Mouse (Mus musculus): ENCODE measurements at regions not wholly inside any gene's neighbourhood (a gene's known extent, or its start where the extent isn't known, plus 50 kb on each side); places are given as distances from the start of the nearest gene placed in this dataset.

DNA sequence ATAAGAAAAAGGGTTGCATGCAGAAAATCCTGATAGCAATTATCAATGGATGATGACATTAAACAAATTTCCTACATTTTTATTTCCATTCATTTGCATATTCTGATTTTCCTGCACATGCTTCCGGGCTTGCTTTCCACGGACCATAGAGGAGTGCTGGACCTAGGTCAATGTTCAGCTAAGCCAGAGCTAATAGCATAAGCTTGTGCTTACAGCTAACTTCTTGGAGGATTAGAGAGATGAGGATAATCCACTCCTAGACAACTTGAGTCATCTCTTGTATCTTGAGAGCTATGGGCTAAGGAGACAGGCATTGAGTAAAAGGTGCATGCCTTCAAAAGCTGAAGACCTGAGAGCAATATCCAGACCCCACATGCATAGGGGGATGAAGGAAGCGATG lies 154.5 kb downstream of the Pfkfb3 start:
- no peak overlapping the region for H3K27ac ChIP-seq (ENCODE audit: insufficient read depth, low read depth)
- in situ Hi-C loops (cut with MboI; ENCODE audit: low pct_ligation_motif_present, low pct_unique_long_range_greater_than_20kb, low sequenced_read_pairs): no loop called here
- TF ChIP-seq NELFE (IDR thresholded peaks at IDR 0.05; ENCODE audit: low read depth, low read length): no peak
- TF ChIP-seq SIN3A (IDR thresholded peaks at IDR 0.05; ENCODE audit: low read length): no peak
- TF ChIP-seq NRF1 (IDR thresholded peaks at IDR 0.05; ENCODE audit: low read depth, low read length): no peak
- no peak for TF ChIP-seq UBTF (IDR thresholded peaks at IDR 0.05; ENCODE audit: low read depth, low read length)
- no peak for TF ChIP-seq ELF1 (IDR thresholded peaks at IDR 0.05; ENCODE audit: low read depth, low read length)
- no peak for TF ChIP-seq MYC (IDR thresholded peaks at IDR 0.05; ENCODE audit: low read depth, low read length)
- no peak for TF ChIP-seq JUN (IDR thresholded peaks at IDR 0.05; ENCODE audit: insufficient read depth, low read depth, low read length)
- TF ChIP-seq CTCF (conservative IDR thresholded peaks at IDR 0.05 in 1 of 2, IDR thresholded peaks at IDR 0.05 in 1 of 2; ENCODE audit: low read depth in 2 of 2, low read length in 2 of 2): no peak
- TF ChIP-seq MEF2A (IDR thresholded peaks at IDR 0.05; ENCODE audit: borderline replicate concordance, low read depth, low read length): no peak
- no peak for TF ChIP-seq ZNF384 (IDR thresholded peaks at IDR 0.05; ENCODE audit: low read depth, low read length)
- no peak for TF ChIP-seq SMC3 (IDR thresholded peaks at IDR 0.05; ENCODE audit: low read depth, low read length)
- TF ChIP-seq RCOR1 (conservative IDR thresholded peaks at IDR 0.05; ENCODE audit: low read depth, low read length): no peak
- no peak for TF ChIP-seq KAT2A (IDR thresholded peaks at IDR 0.05; ENCODE audit: insufficient replicate concordance, low read length)
- no peak for TF ChIP-seq POLR2A (IDR thresholded peaks at IDR 0.05; ENCODE audit: low read depth, low read length)
- TF ChIP-seq RAD21 (IDR thresholded peaks at IDR 0.05; ENCODE audit: low read depth, low read length): no peak
- TF ChIP-seq JUND (conservative IDR thresholded peaks at IDR 0.05; ENCODE audit: low read depth, low read length): no peak
- no peak for TF ChIP-seq ZC3H11A (IDR thresholded peaks at IDR 0.05; ENCODE audit: low read depth, low read length)
- TF ChIP-seq BHLHE40 (IDR thresholded peaks at IDR 0.05; ENCODE audit: low read depth, low read length): no peak
- dilution Hi-C loops (cut with MboI; ENCODE audit: extremely low pct_ligation_motif_present, extremely low pct_unique_long_range_greater_than_20kb, low sequenced_read_pairs): no loop called here
- no peak overlapping the region for H3K4me3 ChIP-seq (replicated peaks in 1 of 3; ENCODE audit: low read depth in 2 of 3, low read length in 2 of 3, poor library complexity in 1 of 3)
- no peaks in the 10 kb centered on the region for H3K27me3 ChIP-seq (replicated peaks)
- no peaks in the 10 kb centered on the region for H3K79me2 ChIP-seq (replicated peaks; ENCODE audit: control insufficient read depth, extremely low read depth, insufficient read depth, poor library complexity, severe bottlenecking)
- H3K9ac ChIP-seq (ENCODE audit: insufficient read depth, low read depth): no peak overlapping the region
- H3K4me2 ChIP-seq (ENCODE audit: insufficient read depth, low read depth, poor library complexity, severe bottlenecking): no peak overlapping the region
- H3K9me3 ChIP-seq (replicated peaks; ENCODE audit: low read length): no peaks in the 10 kb centered on the region
- H3K4me1 ChIP-seq (ENCODE audit: control insufficient read depth in 1 of 2, insufficient read depth in 2 of 2): peaks cover 0 to 18% of the 10 kb centered on the region in 2 experiments; a peak in 2 of 4 replicates
- no peak for DNase-seq (ENCODE audit: extremely low read depth)
- H3K36me3 ChIP-seq (replicated peaks in 1 of 2; ENCODE audit: control insufficient read depth in 1 of 2, insufficient read depth in 1 of 2, low read length in 1 of 2): no peaks in the 10 kb centered on the region

- in situ Hi-C loops (cut with MboI; ENCODE audit: low pct_ligation_motif_present, low pct_unique_long_range_greater_than_20kb, low sequenced_read_pairs): no loop called here
- H3K79me2 ChIP-seq (replicated peaks; ENCODE audit: control insufficient read depth, extremely low read depth, insufficient read depth, poor library complexity, severe bottlenecking): no peaks in the 10 kb centered on the region
- H3K27me3 ChIP-seq (replicated peaks): no peaks in the 10 kb centered on the region
- no peak for TF ChIP-seq JUN (IDR thresholded peaks at IDR 0.05; ENCODE audit: insufficient read depth, low read depth, low read length)
- TF ChIP-seq MYC (IDR thresholded peaks at IDR 0.05; ENCODE audit: low read depth, low read length): no peak
- TF ChIP-seq MAZ (IDR thresholded peaks at IDR 0.05; ENCODE audit: low read depth, low read length): no peak
- no peak for TF ChIP-seq RAD21 (IDR thresholded peaks at IDR 0.05; ENCODE audit: low read depth, low read length)
- no peak for TF ChIP-seq ZNF384 (IDR thresholded peaks at IDR 0.05; ENCODE audit: low read depth, low read length)
- no peak for TF ChIP-seq ELF1 (IDR thresholded peaks at IDR 0.05; ENCODE audit: low read depth, low read length)
- no peak for TF ChIP-seq IRF4 (IDR thresholded peaks at IDR 0.05; ENCODE audit: low read depth, low read length)
- H3K4me1 ChIP-seq (ENCODE audit: control insufficient read depth in 1 of 2, insufficient read depth in 2 of 2): peaks cover 0 to 21% of the 10 kb centered on the region in 2 experiments; a peak in 2 of 4 replicates
- H3K9ac ChIP-seq (ENCODE audit: insufficient read depth, low read depth): no peak overlapping the region
- no peaks in the 10 kb centered on the region for H3K36me3 ChIP-seq (replicated peaks in 1 of 2; ENCODE audit: control insufficient read depth in 1 of 2, insufficient read depth in 1 of 2, low read length in 1 of 2)
- dilution Hi-C loops (cut with MboI; ENCODE audit: extremely low pct_ligation_motif_present, extremely low pct_unique_long_range_greater_than_20kb, low sequenced_read_pairs): no loop called here
- no peak overlapping the region for H3K27ac ChIP-seq (ENCODE audit: insufficient read depth, low read depth)
- H3K4me3 ChIP-seq (replicated peaks in 1 of 3; ENCODE audit: low read depth in 2 of 3, low read length in 2 of 3, poor library complexity in 1 of 3): no peak overlapping the region
- DNase-seq (ENCODE audit: extremely low read depth): no peak
- H3K4me2 ChIP-seq (ENCODE audit: insufficient read depth, low read depth, poor library complexity, severe bottlenecking): no peak overlapping the region
- no peaks in the 10 kb centered on the region for H3K9me3 ChIP-seq (replicated peaks; ENCODE audit: low read length)
These were observed 154.9 kb downstream of the Pfkfb3 start for GRCm38 (mm10) chr2:11398949-11399348.

Measured in CH12.LX (cell line).